Mouse (Mus musculus) embryonic stem cell, embryonic (primary cell): ENCODE data around the gene Cobl.

Experiments used
- CTCF ChIA-PET, 4 experiments: fragments of 300-600 bp in 2 of 4; fragments of 350-600 bp in 2 of 4; sonication (Branson Sonifier 250); formaldehyde crosslinking; loops; one replicate each; lab custom pipeline; 2022; ENCODE audit warnings: inconsistent platforms in 2 of 4; lab: Charles Lee
- POLR2A ChIA-PET, 4 experiments: fragments of 300-600 bp in 2 of 4; fragments of 350-600 bp in 2 of 4; sonication (Branson Sonifier 250); formaldehyde crosslinking; loops; one replicate each; lab custom pipeline; 2022; ENCODE audit warnings: antibody characterized with exemption in 4 of 4, inconsistent platforms in 1 of 4; lab: Charles Lee

Cobl gene

GRCm38 (mm10) chr11:12420146-12420545 is 44.6 kb downstream of the Cobl start:
- ChIA-PET CTCF (no interaction called here), POLR2A (interaction anchor here in 1 of 4 experiments (1.0 to 1.1 kb wide), 2 partner anchors 11 to 34 kb away, joined by 3 to 5 read pairs; no protein-coding TSS in a partner anchor)

GRCm38 (mm10) chr11:12416899-12417298 is 47.9 kb downstream of the Cobl start:
- ChIA-PET CTCF (no interaction called here), POLR2A (interaction anchor here in 1 of 4 experiments (1.7 kb wide), 1 partner anchor 11 kb away, joined by 3 read pairs; no protein-coding TSS in a partner anchor)

- POLR2A ChIA-PET, result interaction anchor here in 1 of 4 experiments (0.8 to 2.0 kb wide), 2 partner anchors 9 to 16 kb away, joined by 3 to 6 read pairs; no protein-coding TSS in a partner anchor
- CTCF ChIA-PET, result no interaction called here
Measured at GRCm38 (mm10) chr11:12415329-12415728, 49.4 kb downstream of the Cobl start.

GRCm38 (mm10) chr11:12411950-12412349 is 52.8 kb downstream of the Cobl start:
- POLR2A ChIA-PET, result interaction anchor here in 2 of 4 experiments (0.8 to 2.0 kb wide), 10 partner anchors 9 to 46 kb away, joined by 3 to 7 read pairs (median 3); no protein-coding TSS in a partner anchor
- CTCF ChIA-PET, result interaction anchor here in 1 of 4 experiments (1.3 kb wide), 1 partner anchor 12 kb away, joined by 3 read pairs; no protein-coding TSS in a partner anchor

- POLR2A ChIA-PET, result interaction anchor here in 2 of 4 experiments (0.8 to 2.1 kb wide), 11 partner anchors 12 to 567 kb away, joined by 3 to 8 read pairs (median 3); no protein-coding TSS in a partner anchor
- CTCF ChIA-PET, result interaction anchor here in 2 of 4 experiments (1.0 to 1.3 kb wide), 2 partner anchors 11 to 13 kb away, joined by 3 read pairs; no protein-coding TSS in a partner anchor
Measured at GRCm38 (mm10) chr11:12411075-12411807, 53.5 kb downstream of the Cobl start.

- ChIA-PET CTCF (no interaction called here), POLR2A (interaction anchor here in 1 of 4 experiments (0.7 to 2.1 kb wide), 5 partner anchors 11 to 123 kb away, joined by 3 to 8 read pairs (median 5); no protein-coding TSS in a partner anchor)
Measured at GRCm38 (mm10) chr11:12409463-12409862, 55.3 kb downstream of the Cobl start.

- CTCF ChIA-PET, result interaction anchor here in 1 of 4 experiments (1.1 kb wide), 1 partner anchor 34 kb away, joined by 3 read pairs; no protein-coding TSS in a partner anchor
- POLR2A ChIA-PET, result interaction anchor here in 2 of 4 experiments (0.8 to 2.1 kb wide), 4 partner anchors 9 to 30 kb away, joined by 3 to 6 read pairs (median 4); no protein-coding TSS in a partner anchor
Measured at GRCm38 (mm10) chr11:12407834-12408233, 56.9 kb downstream of the Cobl start.

GRCm38 (mm10) chr11:12399903-12400302 is 64.9 kb downstream of the Cobl start:
- ChIA-PET POLR2A (interaction anchor here in 2 of 4 experiments (0.8 to 1.9 kb wide), 4 partner anchors 12 to 26 kb away, joined by 3 to 6 read pairs (median 4); no protein-coding TSS in a partner anchor), CTCF (interaction anchor here in 1 of 4 experiments (2.4 kb wide), 1 partner anchor 27 kb away, joined by 8 read pairs; no protein-coding TSS in a partner anchor)

- CTCF ChIA-PET, result interaction anchor here in 1 of 4 experiments (0.6 kb wide), 1 partner anchor 90 kb away, joined by 4 read pairs; no protein-coding TSS in a partner anchor
Measured at GRCm38 (mm10) chr11:12396196-12396595, 68.6 kb downstream of the Cobl start.

GRCm38 (mm10) chr11:12394701-12395100 is 70.1 kb downstream of the Cobl start:
- ChIA-PET CTCF (interaction anchor here in 3 of 4 experiments (0.6 to 1.4 kb wide), 3 partner anchors 21 to 138 kb away, joined by 3 to 6 read pairs (median 4); no protein-coding TSS in a partner anchor), POLR2A (interaction anchor here in 1 of 4 experiments (0.7 to 1.7 kb wide), 5 partner anchors 9 to 70 kb away, joined by 3 to 6 read pairs (median 3); partner anchors contain the start of gene Cobl)

More at GRCm38 (mm10) chr11:12396196-12396595, 68.6 kb downstream of the Cobl start:
- POLR2A ChIA-PET, result interaction anchor here in 1 of 4 experiments (1.7 kb wide), 1 partner anchor 14 kb away, joined by 8 read pairs; no protein-coding TSS in a partner anchor

- CTCF ChIA-PET, result interaction anchor here in 2 of 4 experiments (1.1 to 1.4 kb wide), 2 partner anchors 21 to 138 kb away, joined by 4 to 6 read pairs; no protein-coding TSS in a partner anchor
- POLR2A ChIA-PET, result interaction anchor here in 2 of 4 experiments (0.6 to 2.1 kb wide), 7 partner anchors 10 to 70 kb away, joined by 3 to 8 read pairs (median 4); partner anchors contain the start of gene Cobl (in 1 of the 2)
Measured at GRCm38 (mm10) chr11:12394151-12394550, 70.6 kb downstream of the Cobl start.

- ChIA-PET CTCF (no interaction called here), POLR2A (interaction anchor here in 1 of 4 experiments (0.7 to 1.0 kb wide), 2 partner anchors 11 to 23 kb away, joined by 3 read pairs; no protein-coding TSS in a partner anchor)
Measured at GRCm38 (mm10) chr11:12384826-12385225, 79.9 kb downstream of the Cobl start.

- ChIA-PET POLR2A (no interaction called here), CTCF (no interaction called here)
Measured at GRCm38 (mm10) chr11:12382991-12383390, 81.8 kb downstream of the Cobl start.

GRCm38 (mm10) chr11:12381096-12381495 is 83.7 kb downstream of the Cobl start:
- POLR2A ChIA-PET, result interaction anchor here in 3 of 4 experiments (0.9 to 1.5 kb wide), 4 partner anchors 10 to 83 kb away, joined by 3 to 8 read pairs (median 3); partner anchors contain the start of gene Cobl (in 1 of the 3)
- CTCF ChIA-PET, result interaction anchor here in 2 of 4 experiments (0.6 to 1.1 kb wide), 2 partner anchors 9 to 12 kb away, joined by 3 to 5 read pairs; no protein-coding TSS in a partner anchor

- POLR2A ChIA-PET, result no interaction called here
- CTCF ChIA-PET, result no interaction called here
Measured at GRCm38 (mm10) chr11:12376628-12377027, 88.1 kb downstream of the Cobl start.

GRCm38 (mm10) chr11:12373106-12374098 is 91.4 kb downstream of the Cobl start:
- POLR2A ChIA-PET, result interaction anchor here in 3 of 4 experiments (0.5 to 2.3 kb wide), 19 partner anchors 10 to 1501 kb away, joined by 3 to 6 read pairs (median 3); no protein-coding TSS in a partner anchor
- CTCF ChIA-PET, result interaction anchor here (0.5 to 4.1 kb wide), 62 partner anchors 9 to 186 kb away, joined by 3 to 27 read pairs (median 4); no protein-coding TSS in a partner anchor

- ChIA-PET CTCF (interaction anchor here in 1 of 4 experiments (0.5 to 4.1 kb wide), 2 partner anchors 161 to 562 kb away, joined by 3 to 22 read pairs; no protein-coding TSS in a partner anchor), POLR2A (interaction anchor here in 1 of 4 experiments (0.6 kb wide), 1 partner anchor 96 kb away, joined by 3 read pairs; no protein-coding TSS in a partner anchor)
Measured at GRCm38 (mm10) chr11:12370957-12371356, 93.8 kb downstream of the Cobl start.
